Mouse (Mus musculus) forebrain, embryonic 16.5 days (tissue): ENCODE measurements around the gene Gm11111. TPM values are rescaled to one million over a fixed set of nuclear protein-coding genes. Genes with fewer than 3 reads are reported as not detected.
"Not testable (repeated sequence)": the region's sequence is repeated elsewhere in the genome, so short reads cannot be mapped to it uniquely, and the experiment has no call there.

Experiments
- ATAC-seq: fragments of 200-750 bp; cut with Nextera tagmentation; 2 replicates; pipeline ENCODE4 v1.8.0; 2017; ENCODE audit warnings: mild to moderate bottlenecking, moderate library complexity
- H3K27ac ChIP-seq: fragments of 300-500 bp; sonication (generic); 2 replicates; pipeline ENCODE4 v1.5.1; 2014; ENCODE audit warnings: low read length, control low read depth
- H3K27me3 ChIP-seq: fragments of 300-500 bp; sonication (generic); replicated peaks from 2 replicates; pipeline ENCODE4 v1.6.1; 2014; ENCODE audit warnings: low read length; ENCODE audit not compliant: control insufficient read depth, insufficient read depth
- H3K36me3 ChIP-seq: fragments of 300-500 bp; sonication (generic); 2 replicates; pipeline ENCODE4 v1.6.1; 2014; ENCODE audit not compliant: control insufficient read depth, insufficient read depth
- H3K4me1 ChIP-seq: fragments of 300-500 bp; sonication (generic); replicated peaks from 2 replicates; pipeline ENCODE4 v1.6.1; 2014; ENCODE audit warnings: low read length; ENCODE audit not compliant: control insufficient read depth, insufficient read depth
- H3K4me2 ChIP-seq: fragments of 300-500 bp; sonication (generic); 2 replicates; pipeline ENCODE4 v1.6.1; 2014; ENCODE audit warnings: mild to moderate bottlenecking, low read length, control low read depth
- H3K4me3 ChIP-seq: fragments of 300-500 bp; sonication (generic); replicated peaks from 2 replicates; pipeline ENCODE4 v1.5.1; 2014; ENCODE audit warnings: mild to moderate bottlenecking, low read length, control low read depth
- H3K9ac ChIP-seq: fragments of 300-500 bp; sonication (generic); replicated peaks from 2 replicates; pipeline ENCODE4 v1.6.1; 2014; ENCODE audit warnings: low read depth, low read length, control low read depth
- H3K9me3 ChIP-seq: fragments of 300-500 bp; sonication (generic); 2 replicates; pipeline ENCODE4 v1.6.1; 2016; ENCODE audit warnings: low read length; ENCODE audit not compliant: control insufficient read depth
- WGBS: fragments of 180-500 bp; shearing (Covaris S2); extraction: QIAGEN DNeasy Blood & Tissue Kit; methylation state at CpG from one replicate; pipeline ENCODE4 v1.1.7; 2014; 5-methylcytosine and 5-hydroxymethylcytosine counted together
- polyA plus RNA-seq: library from polyadenylated mRNA; unstranded; fragments of >200 nt; fragmentation: Nextera tagmentation; extraction: Ambion mirVana; gene quantifications from 2 replicates; pipeline ENCODE4 v1.2.1, GENCODE M21; 2015

Gene Gm11111
- polyA plus RNA-seq, 1 experiment from 2014 or later = not detected

GRCm38 (mm10) chr5:98575471-98575834, 23.0 kb downstream of the Gm11111 start:
- H3K4me3 ChIP-seq = no peak overlapping the region
- WGBS = 33% methylated on average over 4 of the region's 4 CpGs
- peak; percentile 43; the same call in 1 of the 2 replicates for ATAC-seq
- no peaks in the 10 kb centered on the region for H3K27me3 ChIP-seq
- no peaks in the 10 kb centered on the region for H3K9me3 ChIP-seq
- H3K4me1 ChIP-seq = peaks cover 9% of the 10 kb centered on the region
- no peak overlapping the region for H3K27ac ChIP-seq
- H3K9ac ChIP-seq = no peak overlapping the region
- H3K36me3 ChIP-seq = no peaks in the 10 kb centered on the region
- H3K4me2 ChIP-seq = no peak overlapping the region

- not testable (repeated sequence) for H3K27ac ChIP-seq, H3K4me1 ChIP-seq, H3K9me3 ChIP-seq, H3K4me3 ChIP-seq, ATAC-seq, H3K4me2 ChIP-seq, H3K27me3 ChIP-seq, H3K36me3 ChIP-seq, H3K9ac ChIP-seq
- WGBS = 97% methylated on average over 6 of the region's 6 CpGs
Observed at GRCm38 (mm10) chr5:98576538-98576937, 24.0 kb downstream of the Gm11111 start.

GRCm38 (mm10) chr5:98578398-98578797, 25.9 kb downstream of the Gm11111 start:
- H3K4me2 ChIP-seq = no peak overlapping the region
- ATAC-seq = no peak
- peaks cover 9% of the 10 kb centered on the region for H3K4me1 ChIP-seq
- H3K4me3 ChIP-seq = no peak overlapping the region
- no peak overlapping the region for H3K27ac ChIP-seq
- no peaks in the 10 kb centered on the region for H3K9me3 ChIP-seq
- H3K36me3 ChIP-seq = no peaks in the 10 kb centered on the region
- no peak overlapping the region for H3K9ac ChIP-seq
- H3K27me3 ChIP-seq = no peaks in the 10 kb centered on the region
- 85% methylated on average over 2 of the region's 2 CpGs for WGBS

GRCm38 (mm10) chr5:98580811-98581210, 28.3 kb downstream of the Gm11111 start:
- Histone ChIP-seq H3K36me3 (no peaks in the 10 kb centered on the region), H3K9me3 (no peaks in the 10 kb centered on the region), H3K4me1 (no peaks in the 10 kb centered on the region), H3K4me2 (no peak overlapping the region), H3K27me3 (no peaks in the 10 kb centered on the region), H3K4me3 (no peak overlapping the region), H3K9ac (no peak overlapping the region), H3K27ac (no peak overlapping the region)
- WGBS = 29% methylated on average over 5 of the region's 5 CpGs
- no peak for ATAC-seq

GRCm38 (mm10) chr5:98582051-98582450, 29.6 kb downstream of the Gm11111 start:
- no peak for ATAC-seq
- no peaks in the 10 kb centered on the region for H3K9me3 ChIP-seq
- no peaks in the 10 kb centered on the region for H3K36me3 ChIP-seq
- no peaks in the 10 kb centered on the region for H3K27me3 ChIP-seq
- H3K4me2 ChIP-seq = no peak overlapping the region
- no peak overlapping the region for H3K9ac ChIP-seq
- H3K4me1 ChIP-seq = no peaks in the 10 kb centered on the region
- no peak overlapping the region for H3K27ac ChIP-seq
- H3K4me3 ChIP-seq = no peak overlapping the region
- 88% methylated on average over 3 of the region's 3 CpGs for whole genome bisulfite sequencing

GRCm38 (mm10) chr5:98585915-98586314, 33.4 kb downstream of the Gm11111 start:
- Histone ChIP-seq H3K27me3 (no peaks in the 10 kb centered on the region), H3K4me3 (no peak overlapping the region), H3K4me1 (no peaks in the 10 kb centered on the region), H3K9me3 (no peaks in the 10 kb centered on the region), H3K4me2 (no peak overlapping the region), H3K27ac (no peak overlapping the region), H3K9ac (no peak overlapping the region), H3K36me3 (no peaks in the 10 kb centered on the region)
- no peak for ATAC-seq

Other genes starting within 250 kb of the Gm11111 start
- gene Cfap299, start 223.4 kb upstream of the Gm11111 start, polyA plus RNA-seq = 0.83 and 0.92 TPM in 2 replicates